Mouse (Mus musculus) left cerebral cortex, adult 18-20 months (tissue): Measurements from ENCODE around the gene Pla2g4a. TPM values are rescaled to one million over a fixed set of nuclear protein-coding genes. Genes with fewer than 3 reads are reported as not detected.

Experiments used
- DNase-seq, 2 experiments: peaks; one replicate each; pipeline ENCODE4 v3.0.0; 2021 to 2022; ENCODE audit warnings: low spot score in 2 of 2, mixed read lengths in 1 of 2
- total RNA-seq, 2 experiments: library from RNA; stranded (reverse); gene quantifications; 2 replicates each; pipeline ENCODE4 v1.2.3; 2021

Gene Pla2g4a
- total RNA-seq, 2 experiments from 2014 or later = 2.2 to 2.5 TPM

DNA sequence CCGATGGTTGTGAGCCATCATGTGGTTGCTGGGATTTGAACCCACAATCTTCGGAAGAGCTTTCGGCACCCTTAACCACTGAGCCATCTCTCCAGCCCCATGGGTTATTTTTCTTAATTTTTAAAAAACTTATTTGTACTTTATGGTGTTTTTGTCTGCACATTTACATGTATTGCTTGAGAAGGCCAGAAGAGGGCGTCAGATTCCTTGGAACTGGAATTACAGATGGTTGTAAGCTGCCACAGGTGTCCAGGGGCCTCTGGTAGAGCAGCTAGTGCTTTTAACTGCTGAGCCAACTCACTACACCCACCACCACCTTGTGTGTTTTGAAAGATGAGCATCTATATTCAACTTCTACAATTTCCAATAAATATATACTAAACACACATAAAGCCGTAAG lies 102.4 kb downstream of the Pla2g4a start:
- no peak for DNase-seq

GRCm38 (mm10) chr1:149856720-149857119 lies 104.4 kb downstream of the Pla2g4a start:
- peak; percentile 92 for DNase-seq

- no peak for DNase-seq
These were observed 105.5 kb downstream of the Pla2g4a start for GRCm38 (mm10) chr1:149855581-149855980.

DNA sequence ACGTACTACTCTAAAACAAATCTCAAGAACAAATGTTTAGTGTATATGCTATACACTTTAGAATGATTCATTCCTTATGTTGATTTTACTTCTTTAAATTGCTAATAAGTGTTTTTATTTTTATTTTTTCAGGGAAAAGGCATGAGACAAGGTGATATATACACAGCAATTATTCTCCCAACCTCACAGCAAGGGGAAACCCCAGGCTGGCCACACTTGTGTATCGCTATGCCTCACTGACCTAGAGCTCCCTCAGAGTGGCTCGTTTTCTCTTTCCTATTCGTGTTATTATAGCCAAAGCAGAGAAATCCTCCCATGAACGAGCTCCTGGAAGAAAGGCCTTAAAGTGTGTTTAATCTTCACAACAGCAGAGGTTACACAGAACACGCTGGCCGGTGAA lies 106.2 kb downstream of the Pla2g4a start:
- no peak for DNase-seq

GRCm38 (mm10) chr1:149846655-149847054 lies 114.4 kb downstream of the Pla2g4a start:
- DNase-seq = no peak

DNA sequence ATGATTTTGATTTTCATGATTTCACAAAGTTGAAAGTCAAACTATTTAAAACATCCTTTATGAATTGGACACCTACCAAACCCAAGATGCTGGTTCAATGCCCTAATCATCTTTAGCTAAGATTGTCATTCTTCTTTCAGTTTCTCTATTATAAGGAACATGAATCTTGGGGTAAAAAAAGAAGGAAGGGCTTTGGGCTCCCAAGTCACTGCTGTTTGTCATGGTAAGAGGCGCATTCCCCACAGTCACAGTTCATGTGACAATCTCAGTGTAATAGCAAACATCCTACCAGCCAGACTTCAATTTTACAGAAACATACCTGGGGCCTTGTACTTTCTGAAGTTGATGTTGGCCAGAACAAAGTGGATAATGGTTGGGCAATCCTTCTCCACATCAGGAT lies 119.2 kb downstream of the Pla2g4a start:
- no peak for DNase-seq

DNA sequence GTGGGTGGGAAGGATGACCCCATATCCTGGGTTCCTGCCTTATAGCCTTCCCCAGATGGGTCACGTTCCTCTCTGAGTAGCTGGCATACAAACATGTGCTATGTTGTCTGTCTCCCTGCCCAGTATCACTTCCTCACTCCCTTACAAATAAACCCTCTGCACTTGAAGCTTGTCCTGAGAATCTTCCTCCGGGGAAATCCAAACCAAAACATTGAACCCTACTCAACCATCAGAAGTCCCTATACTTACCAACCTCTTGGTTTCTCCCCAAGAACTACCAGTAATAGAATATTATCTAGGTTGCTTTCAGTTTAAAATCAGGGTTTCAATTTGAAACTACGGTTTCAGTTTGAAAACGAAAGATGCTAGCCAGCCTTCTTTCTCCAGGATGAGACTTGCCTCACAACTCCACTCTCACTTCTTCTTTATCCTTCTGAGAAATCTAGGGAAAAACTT lies 120.1 kb downstream of the Pla2g4a start:
- DNase-seq = no peak

- no peak for DNase-seq
These were observed 120.7 kb downstream of the Pla2g4a start for GRCm38 (mm10) chr1:149840312-149840930.

GRCm38 (mm10) chr1:149836496-149836895 lies 124.6 kb downstream of the Pla2g4a start:
- DNase-seq = no peak

- DNase-seq = no peak
These were observed 127.2 kb downstream of the Pla2g4a start for GRCm38 (mm10) chr1:149833876-149834275.

GRCm38 (mm10) chr1:149832952-149833351 lies 128.1 kb downstream of the Pla2g4a start:
- peak in 1 of 2 experiments; percentile 12 for DNase-seq

GRCm38 (mm10) chr1:149832514-149832913 lies 128.6 kb downstream of the Pla2g4a start:
- no peak for DNase-seq

GRCm38 (mm10) chr1:149831100-149831499 lies 130.0 kb downstream of the Pla2g4a start:
- DNase-seq = no peak

DNA sequence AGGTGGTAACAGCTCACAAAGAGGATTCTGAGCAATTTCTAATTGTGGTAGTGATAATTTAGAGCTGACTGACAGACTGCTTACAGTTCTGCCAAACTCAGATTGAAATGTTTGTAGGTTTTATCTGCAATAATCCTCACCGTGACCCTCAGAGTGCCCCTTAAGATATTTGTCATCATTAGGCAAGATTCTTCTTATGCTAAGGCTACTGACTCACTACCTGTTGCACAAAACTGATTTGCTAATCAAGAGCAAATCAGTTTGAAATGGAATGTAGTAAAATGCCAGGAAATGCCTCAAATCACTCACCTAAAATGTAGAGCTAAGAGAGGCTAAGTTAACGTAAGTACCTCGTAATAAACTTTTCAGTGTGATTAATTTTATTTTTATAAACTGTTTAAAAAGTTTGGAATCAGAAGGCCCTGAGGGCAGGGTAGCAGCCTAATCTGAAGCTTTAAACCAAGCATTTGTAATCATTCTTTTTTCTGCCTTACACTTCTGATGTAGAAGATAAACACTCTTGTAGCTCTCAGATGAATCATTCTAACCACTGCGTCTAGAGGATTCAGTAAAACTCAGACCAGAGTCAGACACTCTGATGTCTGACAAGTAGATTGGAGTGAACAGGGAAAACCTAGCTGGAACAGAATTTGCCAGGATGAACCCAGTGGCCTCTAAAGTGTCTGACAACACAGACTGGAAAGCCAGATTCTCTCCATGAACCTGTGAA lies 147.3 kb downstream of the Pla2g4a start:
- no peak for DNase-seq

DNA sequence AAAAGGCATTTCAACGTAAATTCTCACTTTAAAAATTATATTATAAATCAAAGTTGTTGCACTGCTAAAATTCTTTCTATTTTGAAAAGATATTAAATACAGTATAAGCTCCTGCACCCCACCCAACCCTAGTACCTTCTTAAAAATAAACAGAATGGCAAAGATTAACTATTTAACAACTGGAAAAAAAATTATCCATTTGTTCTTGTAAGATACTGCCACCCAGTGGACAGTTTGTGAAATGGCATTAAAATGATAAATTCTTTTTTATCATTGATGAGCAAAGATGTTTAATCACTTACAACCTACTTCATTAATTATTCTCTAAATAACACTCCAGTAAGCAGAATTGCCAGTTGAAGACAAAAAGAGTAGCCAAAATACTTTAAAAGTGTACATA lies 151.6 kb downstream of the Pla2g4a start:
- no peak for DNase-seq

Other genes starting within 250 kb of the Pla2g4a start
- 10 to 100 TPM; 17.5 to 28.2 TPM for gene Ptgs2, start 138.7 kb upstream of the Pla2g4a start, total RNA-seq